Mouse (Mus musculus) kidney, adult 2 months (tissue): Measurements from ENCODE around the gene Nuak2. TPM values are rescaled to one million over a fixed set of nuclear protein-coding genes. Genes with fewer than 3 reads are reported as not detected.

Experiments
- DNase-seq: peaks from one replicate; pipeline ENCODE4 v3.0.0; 2021
- H3K27ac ChIP-seq: fragments of 200-500 bp; 2 replicates; pipeline ENCODE4 v1.5.1; 2012; ENCODE audit warnings: low read depth, low read length, control low read depth, inconsistent platforms; ENCODE audit not compliant: insufficient read depth
- H3K27me3 ChIP-seq: fragments of 200-500 bp; replicated peaks from 2 replicates; pipeline ENCODE4 v1.6.1; 2012; ENCODE audit warnings: mild to moderate bottlenecking, moderate library complexity, low read length, inconsistent platforms; ENCODE audit not compliant: control insufficient read depth, insufficient read depth
- H3K36me3 ChIP-seq: fragments of 200-500 bp; 2 replicates; pipeline ENCODE4 v1.6.1; 2012; ENCODE audit warnings: mild to moderate bottlenecking, moderate library complexity, low read length, inconsistent platforms; ENCODE audit not compliant: control insufficient read depth, insufficient read depth
- H3K4me1 ChIP-seq: fragments of 200-500 bp; 2 replicates; pipeline ENCODE4 v1.6.1; 2011; ENCODE audit warnings: low read length; ENCODE audit not compliant: control insufficient read depth, insufficient read depth
- H3K4me3 ChIP-seq: fragments of 200-500 bp; 2 replicates; pipeline ENCODE4 v1.5.1; 2011; ENCODE audit warnings: mild to moderate bottlenecking, low read depth, low read length, control low read depth; ENCODE audit not compliant: insufficient read depth
- CTCF ChIP-seq: fragments of 200-500 bp; conservative IDR thresholded peaks from 2 replicates; pipeline ENCODE4 v1.5.1; 2011; ENCODE audit warnings: low read depth, mild to moderate bottlenecking, control low read depth, low read length, moderate library complexity, mixed read lengths; ENCODE audit not compliant: insufficient read depth, insufficient read length
- POLR2A ChIP-seq: fragments of 200-500 bp; IDR thresholded peaks from one replicate; pipeline ENCODE4 v1.6.1; 2011; ENCODE audit warnings: low read depth, low read length, control low read depth
- WGBS: fragments of 180-500 bp; shearing (Covaris S2); methylation state at CpG from one replicate; pipeline ENCODE4 v1.1.7; 2018; 5-methylcytosine and 5-hydroxymethylcytosine counted together
- polyA plus RNA-seq: library from polyadenylated mRNA; depleted of rRNA; stranded (reverse); fragments of >200 nt; gene quantifications from 2 replicates; pipeline ENCODE4 v1.2.3, GENCODE M21; 2012

Gene Nuak2
- polyA plus RNA-seq, 1 experiment, result 56.1 TPM

GRCm38 (mm10) chr1:132310754-132311153, 5.2 kb upstream of the Nuak2 start:
- no peaks in the 10 kb centered on the region for H3K27me3 ChIP-seq
- peak overlapping the region; percentile 88 for H3K27ac ChIP-seq
- peak; percentile 89 for DNase-seq
- 35% methylated on average over 7 of the region's 7 CpGs for WGBS
- no peak for TF ChIP-seq CTCF
- TF ChIP-seq POLR2A, result no peak
- H3K4me3 ChIP-seq, result no peak overlapping the region
- H3K4me1 ChIP-seq, result peaks cover 32% of the 10 kb centered on the region
- H3K36me3 ChIP-seq, result no peaks in the 10 kb centered on the region

GRCm38 (mm10) chr1:132311174-132311859, 4.6 kb upstream of the Nuak2 start:
- no peaks in the 10 kb centered on the region for H3K36me3 ChIP-seq
- 39% methylated on average over 10 of the region's 10 CpGs for WGBS
- H3K4me3 ChIP-seq, result no peak overlapping the region
- H3K27ac ChIP-seq, result peak overlapping the region; percentile 88
- peaks cover 32% of the 10 kb centered on the region for H3K4me1 ChIP-seq
- TF ChIP-seq CTCF (no peak), POLR2A (no peak)
- H3K27me3 ChIP-seq, result no peaks in the 10 kb centered on the region
- peak; percentile 64 for DNase-seq

- 13% methylated on average over 2 of the region's 2 CpGs for WGBS
- TF ChIP-seq CTCF (no peak), POLR2A (no peak)
- H3K27ac ChIP-seq, result peak overlapping the region; percentile 88
- H3K36me3 ChIP-seq, result no peaks in the 10 kb centered on the region
- H3K4me3 ChIP-seq, result no peak overlapping the region
- peaks cover 32% of the 10 kb centered on the region for H3K4me1 ChIP-seq
- no peaks in the 10 kb centered on the region for H3K27me3 ChIP-seq
- peak; percentile 54 for DNase-seq
Observed at GRCm38 (mm10) chr1:132312043-132312442, 3.9 kb upstream of the Nuak2 start.

GRCm38 (mm10) chr1:132312703-132313102, 3.2 kb upstream of the Nuak2 start:
- Histone ChIP-seq H3K27ac (peak overlapping the region; percentile 88), H3K36me3 (no peaks in the 10 kb centered on the region), H3K4me1 (peaks cover 32% of the 10 kb centered on the region), H3K4me3 (no peak overlapping the region), H3K27me3 (no peaks in the 10 kb centered on the region)
- DNase-seq, result peak; percentile 94
- WGBS, result 46% methylated on average over 3 of the region's 3 CpGs
- TF ChIP-seq POLR2A, result no peak
- peak; percentile 42 for TF ChIP-seq CTCF

DNA sequence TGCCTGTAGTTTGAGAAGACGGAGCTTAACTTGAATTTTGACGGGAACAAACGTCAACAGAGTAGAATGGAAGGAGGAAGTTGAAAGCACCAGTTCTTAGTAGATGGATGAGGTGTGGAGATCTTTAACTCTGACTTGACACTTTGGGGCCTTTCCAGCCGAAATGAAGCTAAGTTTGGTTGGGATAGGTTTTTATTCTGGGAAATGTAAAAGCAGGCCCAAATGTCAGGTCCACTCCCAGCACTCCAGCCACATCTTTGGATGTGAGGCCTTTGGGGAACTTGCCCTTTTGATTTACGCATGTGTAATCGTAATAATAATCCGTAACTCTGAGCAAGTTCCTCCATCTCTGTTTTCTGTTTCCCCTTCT, 684 bp downstream of the Nuak2 start:
- 16% methylated on average over 7 of the region's 7 CpGs for WGBS
- peak; percentile 23 for DNase-seq
- Histone ChIP-seq H3K36me3 (no peaks in the 10 kb centered on the region), H3K27me3 (no peaks in the 10 kb centered on the region), H3K4me3 (peak overlapping the region; percentile 79), H3K27ac (peak overlapping the region; percentile 94), H3K4me1 (peaks cover 41% of the 10 kb centered on the region)
- TF ChIP-seq POLR2A, result no peak
- no peak for TF ChIP-seq CTCF

DNA sequence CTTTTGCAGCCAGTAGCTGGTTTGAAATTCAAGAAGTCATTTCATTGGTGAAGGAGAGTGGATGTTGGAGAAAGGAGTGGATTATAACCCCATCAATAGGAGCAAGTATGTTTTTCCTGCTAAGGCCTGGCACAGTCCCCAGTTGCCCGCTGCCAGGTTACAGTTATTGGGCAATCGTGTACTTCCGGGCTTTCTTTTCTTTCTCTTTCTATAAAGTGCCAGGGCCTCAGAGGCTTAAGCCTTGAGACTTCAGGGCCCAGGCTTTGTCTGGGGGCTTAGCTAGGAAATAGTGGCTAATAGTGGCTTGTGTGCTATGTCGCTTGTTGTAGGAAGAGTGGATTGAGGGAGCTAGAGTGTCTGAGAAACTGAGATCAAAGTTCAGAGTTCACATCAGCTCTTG, 1.5 kb downstream of the Nuak2 start:
- Histone ChIP-seq H3K36me3 (no peaks in the 10 kb centered on the region), H3K4me1 (peaks cover 37% of the 10 kb centered on the region), H3K4me3 (peak overlapping the region; percentile 79), H3K27ac (peak overlapping the region; percentile 94), H3K27me3 (no peaks in the 10 kb centered on the region)
- 19% methylated on average over 4 of the region's 4 CpGs for WGBS
- DNase-seq, result peak; percentile 81
- TF ChIP-seq POLR2A (no peak), CTCF (no peak)

GRCm38 (mm10) chr1:132317894-132318863, 2.3 kb downstream of the Nuak2 start:
- H3K4me3 ChIP-seq, result peak overlapping the region; percentile 79
- WGBS, result 34% methylated on average over 8 of the region's 8 CpGs
- H3K36me3 ChIP-seq, result no peaks in the 10 kb centered on the region
- TF ChIP-seq CTCF (no peak), POLR2A (no peak)
- H3K4me1 ChIP-seq, result peaks cover 36% of the 10 kb centered on the region
- peak overlapping the region; percentile 94 for H3K27ac ChIP-seq
- DNase-seq, result peak; percentile 28
- H3K27me3 ChIP-seq, result no peaks in the 10 kb centered on the region
